Mouse (Mus musculus): ENCODE results near the gene Rnaset2a.
"Not testable (repeated sequence)": the region's sequence is repeated elsewhere in the genome, so short reads cannot be mapped to it uniquely, and the experiment has no call there.

- TF ChIP-seq EP300, CTCF (IDR thresholded peaks at IDR 0.05; ENCODE audit: low read depth): not testable (repeated sequence)
Observed at GRCm38 (mm10) chr17:8096199-8096598, 51.7 kb downstream of the Rnaset2a start.

All from liver, embryonic 14.5 days (tissue).